Mouse (Mus musculus) layer of hippocampus, adult 11-12 months (tissue): ENCODE measurements at regions not wholly inside any gene's neighbourhood (a gene's known extent, or its start where the extent isn't known, plus 50 kb on each side); places are given as distances from the start of the nearest gene placed in this dataset.

Source experiments
- DNase-seq: peaks from one replicate; pipeline ENCODE4 v3.0.0; 2022; ENCODE audit warnings: low spot score

- DNase-seq = no peak
Observed at GRCm38 (mm10) chr9:47129101-47129500, 130.6 kb downstream of the Gm4791 start.

- no peak for DNase-seq
Observed at GRCm38 (mm10) chr9:47133454-47133853, 134.9 kb downstream of the Gm4791 start.

- DNase-seq = no peak
Observed at GRCm38 (mm10) chr9:47133873-47134272, 135.3 kb downstream of the Gm4791 start.

GRCm38 (mm10) chr9:47134479-47134878 is 135.9 kb downstream of the Gm4791 start:
- no peak for DNase-seq

GRCm38 (mm10) chr9:47136641-47137040 is 138.1 kb downstream of the Gm4791 start:
- no peak for DNase-seq

GRCm38 (mm10) chr9:47153471-47153870 is 154.9 kb downstream of the Gm4791 start:
- no peak for DNase-seq

GRCm38 (mm10) chr9:47165480-47166131 is 167.1 kb downstream of the Gm4791 start:
- no peak for DNase-seq

GRCm38 (mm10) chr9:47167681-47168240 is 169.2 kb downstream of the Gm4791 start:
- no peak for DNase-seq

GRCm38 (mm10) chr9:47176044-47176443 is 177.5 kb downstream of the Gm4791 start:
- DNase-seq = no peak

- DNase-seq = no peak
Observed at GRCm38 (mm10) chr9:47218101-47218500, 219.6 kb downstream of the Gm4791 start.

GRCm38 (mm10) chr9:47223536-47223935 is 225.0 kb downstream of the Gm4791 start:
- DNase-seq = no peak

- no peak for DNase-seq
Observed at GRCm38 (mm10) chr9:47224249-47224648, 225.7 kb downstream of the Gm4791 start.

GRCm38 (mm10) chr9:47226476-47227271 is 228.1 kb downstream of the Gm4791 start:
- no peak for DNase-seq

- DNase-seq = no peak
Observed at GRCm38 (mm10) chr9:47227298-47227697, 228.8 kb downstream of the Gm4791 start.

GRCm38 (mm10) chr9:47228736-47229135 is 230.2 kb downstream of the Gm4791 start:
- no peak for DNase-seq

- no peak for DNase-seq
Observed at GRCm38 (mm10) chr9:47229296-47229695, 230.8 kb downstream of the Gm4791 start.

- no peak for DNase-seq
Observed at GRCm38 (mm10) chr9:47240950-47241349, 242.4 kb downstream of the Gm4791 start.

- DNase-seq = no peak
Observed at GRCm38 (mm10) chr9:47242051-47242450, 243.5 kb downstream of the Gm4791 start.

GRCm38 (mm10) chr9:47242526-47242925 is 244.0 kb downstream of the Gm4791 start:
- no peak for DNase-seq

- no peak for DNase-seq
Observed at GRCm38 (mm10) chr9:47249029-47249428, 250.5 kb downstream of the Gm4791 start.

GRCm38 (mm10) chr9:47251160-47251559 is 252.6 kb downstream of the Gm4791 start:
- DNase-seq = no peak

- DNase-seq = no peak
Observed at GRCm38 (mm10) chr9:47253836-47254657, 255.5 kb downstream of the Gm4791 start.
